Mouse (Mus musculus) regulatory T cell (primary cell): ENCODE measurements around the gene Tmem54.

Experiments
- in situ Hi-C: fragments of 300-600 bp; cut with MboI, MseI; formaldehyde crosslinking; loops from one replicate; pipeline ENCODE4 v1.15.1; 2025; ENCODE audit warnings: high pct_unique_total_duplicates

Tmem54 gene

DNA sequence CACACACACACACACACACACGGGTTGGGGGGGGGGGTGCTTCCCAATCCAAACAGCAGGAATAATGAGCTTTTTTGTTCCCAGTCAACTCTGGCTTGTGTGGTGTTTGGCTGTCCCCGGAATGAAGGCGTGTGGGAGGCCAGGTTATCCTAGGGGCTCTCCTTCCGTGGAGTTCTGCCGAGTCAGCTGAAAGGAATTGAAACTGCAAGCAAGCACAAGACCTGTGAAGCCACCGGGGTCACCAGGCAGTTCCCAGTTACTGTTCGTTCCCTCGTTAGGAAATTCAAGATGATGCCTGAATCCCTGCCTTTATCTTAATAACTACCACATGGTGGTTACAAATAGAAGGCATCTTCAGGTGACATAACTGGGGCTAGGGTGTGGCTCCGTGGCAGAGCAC, 24.0 kb downstream of the Tmem54 start:
- in situ Hi-C loops, result no loop called here

DNA sequence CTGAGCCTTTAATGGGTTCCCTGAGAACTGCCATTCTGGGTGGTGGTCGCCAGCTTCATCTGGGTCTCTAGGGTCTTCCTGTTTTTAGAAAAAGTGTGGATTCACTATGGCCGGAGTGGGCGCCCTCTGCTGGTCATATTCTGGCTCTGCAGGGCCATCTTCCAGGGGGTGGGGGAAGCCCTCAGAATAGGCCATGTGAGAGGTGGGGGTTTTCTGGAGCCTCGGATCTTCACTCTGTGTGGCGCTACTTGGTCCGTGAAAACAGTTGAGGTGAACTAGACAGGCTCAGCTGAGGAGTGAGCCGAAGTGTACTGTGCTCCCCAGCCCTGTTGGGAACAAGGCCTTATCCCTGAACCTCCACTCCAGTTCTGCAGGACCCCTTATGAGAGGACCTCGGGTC, 24.8 kb downstream of the Tmem54 start:
- in situ Hi-C loops, result no loop called here

DNA sequence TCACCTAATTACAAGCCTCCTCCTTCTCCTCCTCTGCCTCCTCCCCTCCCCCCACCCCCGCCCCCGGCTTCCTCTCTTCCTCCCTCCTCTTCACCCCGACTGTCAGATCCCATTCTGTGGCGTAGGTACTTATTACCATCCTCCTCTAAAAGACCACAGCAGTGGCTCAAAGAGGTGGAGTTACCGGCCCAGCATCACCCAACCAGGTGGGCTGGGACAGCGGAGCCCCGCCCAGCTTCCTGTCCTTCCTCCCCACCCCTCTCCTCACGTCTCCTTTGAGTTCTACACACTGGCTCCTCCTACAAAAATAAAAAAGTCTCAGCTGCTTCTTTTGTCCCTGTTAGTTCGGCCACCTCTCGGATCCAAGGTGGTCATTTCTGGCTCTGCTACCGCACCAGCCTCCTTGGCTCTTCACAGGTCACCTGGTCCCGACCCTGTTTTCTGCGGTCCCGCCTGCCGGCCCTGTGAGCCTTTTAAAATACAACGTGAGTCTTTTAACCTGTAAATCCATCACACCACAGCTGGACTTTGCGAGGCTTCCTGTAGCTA, 25.5 kb downstream of the Tmem54 start:
- in situ Hi-C loops, result no loop called here

- in situ Hi-C loops, result no loop called here
These were observed 29.6 kb downstream of the Tmem54 start for GRCm38 (mm10) chr4:129134799-129135585.

DNA sequence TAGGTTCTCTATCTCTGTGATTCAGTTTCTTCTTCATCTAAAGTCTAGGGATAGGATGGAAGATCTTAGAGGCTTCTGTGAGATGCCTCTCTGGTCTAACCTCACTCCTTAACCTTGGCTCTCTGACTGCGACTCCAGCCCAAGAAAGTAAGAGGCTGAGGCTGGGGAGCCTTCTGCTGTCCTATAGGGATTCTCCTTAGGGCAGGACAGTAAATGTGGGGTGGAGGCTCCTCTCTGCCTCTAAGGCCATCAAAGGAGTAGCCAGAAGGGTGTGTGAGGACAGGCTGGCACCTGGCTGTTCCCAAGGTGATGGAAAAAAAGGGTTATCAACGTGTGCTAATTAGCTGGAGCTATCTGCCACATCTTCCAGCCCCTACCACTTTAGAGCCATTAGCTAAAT, 30.3 kb downstream of the Tmem54 start:
- in situ Hi-C loops, result no loop called here

- in situ Hi-C loops, result no loop called here
These were observed 30.8 kb downstream of the Tmem54 start for GRCm38 (mm10) chr4:129136189-129136578.

- in situ Hi-C loops, result no loop called here
These were observed 31.4 kb downstream of the Tmem54 start, which contains the start of gene Fndc5 for GRCm38 (mm10) chr4:129136579-129137391. TSS of gene Fndc5 (plus strand) at chr4:129136999.

- in situ Hi-C loops, result no loop called here
These were observed 32.3 kb downstream of the Tmem54 start for GRCm38 (mm10) chr4:129137392-129138321.

DNA sequence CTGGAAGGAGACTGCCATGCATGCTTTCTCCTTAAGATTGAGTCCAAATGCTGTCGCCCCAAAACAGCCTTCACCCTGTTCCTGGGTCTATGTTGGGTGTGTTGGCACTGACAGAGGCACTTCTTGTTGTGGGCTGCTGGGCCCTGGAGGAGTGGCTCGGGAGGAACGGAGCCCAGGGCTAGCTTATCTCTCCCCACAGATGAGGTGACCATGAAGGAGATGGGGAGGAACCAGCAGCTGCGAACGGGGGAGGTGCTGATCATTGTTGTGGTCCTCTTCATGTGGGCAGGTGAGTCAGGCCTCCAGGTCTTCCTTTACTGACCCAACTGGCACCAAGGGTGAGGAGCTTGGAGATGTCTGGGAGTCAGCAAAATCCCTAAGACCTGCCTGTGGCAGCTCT, 34.3 kb downstream of the Tmem54 start:
- in situ Hi-C loops, result loop anchor here (5.0 kb wide), 1 partner anchor 283 kb away; no protein-coding TSS in a partner anchor

DNA sequence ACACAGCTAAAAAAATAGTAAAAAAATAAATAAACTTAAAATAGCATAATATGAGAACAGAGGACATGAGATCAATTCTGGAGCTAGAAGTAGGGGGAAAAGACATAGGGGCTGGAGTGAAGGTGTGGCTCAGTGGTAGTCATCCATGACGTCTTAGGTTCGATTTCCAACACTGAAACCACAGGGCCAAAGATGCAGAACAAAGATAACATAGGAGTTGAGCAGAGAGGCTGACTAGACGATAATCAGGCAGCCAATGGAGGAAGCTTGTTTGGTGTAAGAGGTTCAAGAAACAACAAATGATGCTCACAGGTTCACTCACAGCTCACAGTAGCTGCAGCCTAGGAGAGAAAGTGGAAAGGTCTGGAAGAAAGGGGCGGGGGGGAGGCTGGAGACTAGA, 35.5 kb downstream of the Tmem54 start:
- in situ Hi-C loops, result loop anchor here (5.0 kb wide), 1 partner anchor 281 kb away; no protein-coding TSS in a partner anchor

DNA sequence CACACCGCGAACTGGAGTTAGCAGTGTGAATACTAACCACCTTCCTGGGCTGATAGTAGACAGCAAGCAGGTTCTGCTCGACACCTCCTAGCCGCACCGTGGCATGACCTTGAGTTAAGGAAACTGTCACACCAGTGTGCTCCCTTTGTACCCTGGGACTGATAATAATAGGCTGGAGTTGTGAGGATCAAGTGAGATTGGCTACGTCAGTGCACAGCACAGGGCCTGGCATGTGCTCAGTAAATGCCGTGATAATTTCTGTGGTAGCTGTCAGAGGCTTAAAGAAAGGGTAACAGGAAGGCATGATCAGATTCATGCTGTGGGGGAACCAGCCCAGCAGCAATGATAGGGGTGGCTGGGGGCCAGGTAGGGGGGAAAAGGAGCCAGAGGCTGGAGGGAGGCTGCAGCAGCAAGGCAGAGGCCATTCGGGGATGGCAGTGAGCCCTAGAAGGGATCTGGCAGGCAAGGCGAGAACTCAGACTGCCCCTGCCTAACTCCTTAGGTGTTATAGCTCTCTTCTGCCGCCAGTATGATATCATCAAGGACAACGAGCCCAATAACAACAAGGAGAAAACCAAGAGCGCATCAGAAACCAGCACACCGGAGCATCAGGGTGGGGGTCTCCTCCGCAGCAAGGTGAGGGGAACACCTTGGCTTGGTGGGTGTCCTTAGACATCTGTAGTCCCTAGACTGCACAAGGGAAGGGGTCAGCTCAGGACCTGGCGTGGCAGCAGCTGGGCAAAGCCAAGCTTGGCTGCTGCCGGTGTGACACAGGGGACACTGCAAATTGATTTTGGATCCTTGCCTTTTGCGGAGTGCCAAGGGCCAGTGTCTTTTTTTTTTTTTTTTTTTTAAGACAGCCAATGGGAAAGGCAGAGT, 36.5 kb downstream of the Tmem54 start:
- in situ Hi-C loops, result loop anchor here (5.0 kb wide), 1 partner anchor 281 kb away; no protein-coding TSS in a partner anchor

DNA sequence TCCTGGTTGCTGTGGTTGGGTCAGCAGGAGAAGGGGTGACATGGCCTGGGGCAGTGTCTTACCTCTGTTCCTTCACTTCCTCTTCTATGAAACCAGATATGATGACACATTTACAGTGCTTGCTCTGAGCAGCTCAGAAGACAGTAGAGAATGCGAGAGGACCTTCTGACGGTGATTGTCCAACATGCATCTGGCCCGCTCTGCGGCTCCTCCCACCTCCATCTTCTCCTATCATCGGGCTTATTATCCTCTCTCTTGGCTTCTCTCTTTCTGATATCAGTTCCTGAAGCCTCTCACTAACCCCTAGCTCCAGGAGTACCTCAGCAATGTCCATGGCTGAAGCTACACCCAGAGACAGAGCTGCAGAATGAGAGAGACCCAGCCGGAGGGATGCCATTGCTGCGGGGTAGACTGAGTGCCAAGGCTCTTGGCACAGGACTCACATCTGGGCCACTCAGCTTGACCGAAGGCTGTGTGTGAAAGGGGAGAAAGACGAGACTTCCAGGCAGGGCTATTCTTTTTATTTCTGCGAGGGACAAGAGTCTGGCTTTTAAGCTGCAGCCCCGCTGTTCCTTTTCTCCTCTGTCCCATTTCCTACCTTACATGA, 37.2 kb downstream of the Tmem54 start:
- in situ Hi-C loops, result loop anchor here (5.0 kb wide), 1 partner anchor 280 kb away; no protein-coding TSS in a partner anchor

- in situ Hi-C loops, result loop anchor here (5.0 kb wide), 1 partner anchor 279 kb away; no protein-coding TSS in a partner anchor
These were observed 38.2 kb downstream of the Tmem54 start for GRCm38 (mm10) chr4:129143509-129143908.

DNA sequence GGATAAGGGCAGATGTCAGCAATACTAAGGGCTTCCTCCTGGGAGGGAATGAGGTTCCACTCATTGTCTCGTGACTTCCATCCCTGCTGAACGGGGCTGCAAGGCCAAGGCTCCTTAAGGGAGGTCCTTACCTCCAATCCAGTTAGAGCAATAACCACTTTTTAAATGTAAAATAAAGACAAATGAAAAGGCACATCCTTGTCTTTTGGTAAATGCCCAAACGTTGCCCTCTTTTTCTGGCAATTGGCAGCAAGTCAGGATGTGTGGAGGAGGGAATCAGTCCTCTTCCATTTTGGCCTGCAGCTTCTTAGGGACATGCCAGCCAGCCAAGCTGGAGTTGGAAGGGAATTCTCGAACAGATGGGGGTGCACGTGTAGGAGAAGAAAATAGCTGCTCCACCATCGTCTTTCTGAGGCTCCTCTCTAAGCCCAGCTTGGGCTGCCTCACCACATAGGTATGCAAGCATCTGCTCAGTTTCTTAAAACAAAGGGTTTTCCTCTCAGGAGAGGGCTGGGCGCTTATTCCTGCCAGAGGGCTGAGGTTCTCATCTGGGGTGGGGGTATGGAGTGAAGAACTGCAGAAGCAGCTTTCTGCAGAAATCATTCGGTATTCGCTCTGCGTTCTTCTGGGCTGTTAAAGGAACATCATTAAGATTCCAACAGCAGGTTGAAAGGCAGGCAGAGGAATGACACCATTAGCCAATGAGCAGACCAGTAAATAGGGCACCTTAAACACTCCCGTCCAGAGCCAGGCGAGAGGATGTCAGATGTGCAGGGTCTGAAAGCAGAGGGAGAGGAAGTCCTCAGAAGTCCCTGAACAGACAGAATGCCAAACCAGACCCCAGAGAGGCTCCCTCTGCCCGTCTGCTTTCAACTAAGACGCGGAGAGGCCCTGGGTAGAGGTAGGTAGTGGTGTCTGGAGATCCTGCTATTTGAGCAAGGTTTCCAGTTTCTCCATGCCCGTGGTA, 39.3 kb downstream of the Tmem54 start:
- in situ Hi-C loops, result loop anchor here (5.0 kb wide), 1 partner anchor 278 kb away; no protein-coding TSS in a partner anchor

GRCm38 (mm10) chr4:129145411-129145810, 40.1 kb downstream of the Tmem54 start:
- in situ Hi-C loops, result no loop called here

DNA sequence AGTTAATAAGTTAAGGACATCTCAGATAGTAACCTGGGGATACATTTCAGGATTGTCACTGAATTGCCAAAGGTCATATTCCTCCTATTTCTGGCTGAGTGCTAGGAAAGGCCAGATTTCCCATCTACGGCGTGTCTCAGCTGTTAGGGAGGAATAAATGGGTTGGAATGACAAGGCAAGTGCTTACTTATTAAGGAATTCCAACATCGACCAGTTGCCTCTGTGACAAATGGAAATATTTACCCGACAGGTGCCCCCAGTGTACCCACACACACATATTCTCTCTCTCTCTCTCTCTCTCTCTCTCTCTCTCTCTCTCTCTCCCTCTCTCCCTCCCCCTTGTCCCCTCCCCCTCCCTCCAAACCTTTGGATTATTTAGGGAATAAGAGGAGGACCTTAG, 40.6 kb downstream of the Tmem54 start:
- in situ Hi-C loops, result no loop called here

GRCm38 (mm10) chr4:129146392-129146791, 41.0 kb downstream of the Tmem54 start:
- in situ Hi-C loops, result no loop called here

DNA sequence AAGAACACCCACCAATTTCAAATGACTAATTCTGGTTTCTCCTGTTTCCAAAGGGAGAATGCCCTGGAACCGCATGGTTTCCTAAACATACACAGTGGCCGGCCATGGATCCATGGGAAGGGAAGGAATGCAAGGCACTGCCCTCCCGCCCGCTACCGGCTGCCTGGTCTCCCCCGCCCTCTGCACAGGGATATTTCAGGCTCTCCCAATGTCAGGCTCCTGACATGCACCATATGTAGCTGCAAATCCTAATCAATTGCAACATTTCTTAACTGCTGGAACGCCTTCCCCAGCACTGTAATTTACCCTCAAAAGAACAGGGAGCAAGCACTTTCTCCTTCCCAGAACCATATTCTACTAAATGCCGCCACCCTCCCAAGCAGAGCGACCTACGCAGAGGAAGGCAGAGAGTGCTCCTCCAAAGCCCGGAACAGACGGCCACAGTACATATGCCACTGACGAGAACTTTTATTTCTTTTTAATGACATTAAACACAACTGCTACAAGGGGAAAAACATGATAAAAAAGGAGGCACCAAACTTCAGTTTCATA, 42.3 kb downstream of the Tmem54 start:
- in situ Hi-C loops, result no loop called here
